Mouse (Mus musculus): ENCODE measurements around the gene Lcor.

The Lcor gene

DNA sequence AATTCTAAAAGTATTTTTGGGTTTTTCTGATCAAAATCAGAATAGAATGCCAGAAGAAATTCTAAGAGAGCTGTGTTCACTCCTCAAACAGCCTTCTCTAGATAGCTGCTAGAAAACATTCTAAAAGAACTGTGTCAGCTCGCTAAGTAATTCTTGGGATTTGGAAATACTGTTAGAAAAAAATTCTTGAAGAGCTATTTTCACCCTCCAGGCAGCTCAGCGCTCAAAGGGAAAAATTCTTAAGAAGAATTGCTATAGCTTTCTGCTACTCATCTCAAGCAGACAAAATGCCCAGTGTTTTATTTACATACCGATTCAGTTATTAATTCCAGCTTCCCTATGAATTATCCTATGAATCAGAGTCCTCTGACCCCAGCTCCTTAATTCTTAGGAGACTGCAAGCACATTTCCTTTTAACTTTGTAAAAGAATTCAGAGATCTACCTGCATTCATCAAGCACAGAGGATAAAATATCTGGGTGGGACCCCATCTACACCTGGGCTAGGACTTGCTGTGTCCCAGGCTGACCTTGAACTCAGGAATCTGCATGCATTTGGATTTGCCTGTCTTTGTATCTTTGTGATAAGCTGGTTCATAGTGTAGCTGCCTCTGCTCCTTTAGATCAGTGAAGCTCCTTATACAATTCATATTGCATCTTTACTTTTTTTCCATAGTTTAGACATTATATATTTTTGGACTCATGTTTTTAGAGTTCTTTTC, 5.7 kb upstream of the Lcor start:
- DNase-seq: no peak

- peak; percentile 42 for DNase-seq
Observed at GRCm38 (mm10) chr19:41481030-41481886, 1.2 kb upstream of the Lcor start.

DNA sequence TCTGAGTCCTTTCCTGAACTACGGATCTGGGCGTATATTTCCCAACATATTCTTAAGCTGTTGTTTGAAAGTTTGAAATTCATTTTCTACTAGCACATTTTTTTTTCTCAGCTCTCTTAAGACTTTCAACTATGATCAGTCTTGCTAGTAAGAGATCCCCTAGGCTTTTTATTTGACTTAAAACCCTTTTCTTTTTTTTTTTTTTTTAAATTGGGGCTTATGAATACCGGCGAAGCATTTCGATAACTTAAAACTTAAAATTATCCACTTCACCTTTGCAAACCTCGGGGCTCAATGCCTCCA, 599 bp upstream of the Lcor start:
- DNase-seq: no peak

GRCm38 (mm10) chr19:41482909-41483444, 540 bp downstream of the Lcor start:
- DNase-seq: peak; percentile 76

DNA sequence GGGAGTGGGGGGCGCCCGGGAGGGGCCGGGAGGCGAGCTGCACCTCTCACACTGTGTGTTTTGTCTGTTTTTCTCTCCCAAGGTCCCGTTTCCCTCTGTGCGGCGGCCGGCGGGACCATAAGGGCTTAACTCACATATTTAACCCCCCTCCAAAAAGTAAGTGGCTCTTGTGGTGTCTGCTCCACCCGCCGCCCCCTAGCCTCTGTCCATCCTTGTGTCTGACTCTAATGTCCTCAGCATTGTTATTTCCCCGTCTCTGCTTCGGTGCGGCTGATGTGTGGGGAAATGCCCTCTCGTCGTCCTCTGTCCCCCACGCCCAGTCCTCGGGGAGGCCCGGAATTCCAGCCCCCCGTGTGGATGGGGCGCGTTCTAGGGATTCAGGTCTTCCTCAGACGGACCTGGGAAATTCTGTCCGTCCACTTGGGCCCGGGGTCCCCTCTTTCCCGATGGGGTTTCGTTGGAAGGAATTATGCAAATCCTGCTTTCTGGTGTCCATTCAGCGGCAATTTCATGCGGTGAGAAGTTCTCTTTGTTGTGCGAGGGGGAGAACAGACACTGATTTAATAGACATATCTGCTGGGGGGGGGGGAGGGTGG, 1.1 kb downstream of the Lcor start:
- no peak for DNase-seq

DNA sequence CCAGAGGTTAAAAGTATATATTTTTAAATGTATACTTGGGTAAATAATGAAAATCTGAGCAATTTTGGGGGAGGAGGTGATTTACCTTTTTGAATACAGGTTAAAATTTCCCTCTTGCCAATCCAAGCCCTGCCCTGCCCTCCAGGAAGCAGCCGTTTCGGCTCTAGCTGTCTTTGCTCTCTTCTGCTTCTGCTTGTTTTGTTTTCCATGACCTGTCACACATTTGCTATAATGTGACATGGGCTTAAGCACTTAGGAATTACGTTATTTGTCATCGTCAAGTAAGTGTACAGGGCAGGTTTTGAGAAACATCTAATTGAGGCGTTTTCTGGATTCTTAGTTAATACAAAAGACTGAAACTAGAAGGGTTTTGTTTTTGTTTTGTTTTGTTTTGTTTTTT, 1.9 kb downstream of the Lcor start:
- DNase-seq: no peak

GRCm38 (mm10) chr19:41495382-41496032, 13.1 kb downstream of the Lcor start:
- no peak for DNase-seq

GRCm38 (mm10) chr19:41496058-41496457, 13.6 kb downstream of the Lcor start:
- DNase-seq: no peak

GRCm38 (mm10) chr19:41507872-41508271, 25.4 kb downstream of the Lcor start:
- DNase-seq: no peak

DNA sequence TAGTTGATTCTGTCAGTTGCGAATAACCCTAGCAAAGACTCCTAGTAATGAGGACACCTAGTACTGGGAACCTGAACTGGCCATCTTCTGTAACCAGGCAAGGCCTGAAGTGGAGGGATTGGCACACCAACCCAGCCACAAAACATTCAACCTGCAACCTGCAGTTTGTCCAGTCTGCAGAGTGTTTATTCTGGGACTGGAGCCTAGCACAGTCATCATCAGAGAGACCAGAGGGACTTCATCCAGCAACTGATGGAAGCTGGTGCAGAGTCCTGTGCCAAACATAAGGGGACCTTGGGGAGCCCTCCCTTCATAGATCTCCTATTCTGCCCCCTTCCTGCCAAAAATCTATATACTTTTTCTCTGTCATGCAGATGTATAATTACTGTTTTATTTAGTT, 32.4 kb downstream of the Lcor start:
- DNase-seq: no peak

DNA sequence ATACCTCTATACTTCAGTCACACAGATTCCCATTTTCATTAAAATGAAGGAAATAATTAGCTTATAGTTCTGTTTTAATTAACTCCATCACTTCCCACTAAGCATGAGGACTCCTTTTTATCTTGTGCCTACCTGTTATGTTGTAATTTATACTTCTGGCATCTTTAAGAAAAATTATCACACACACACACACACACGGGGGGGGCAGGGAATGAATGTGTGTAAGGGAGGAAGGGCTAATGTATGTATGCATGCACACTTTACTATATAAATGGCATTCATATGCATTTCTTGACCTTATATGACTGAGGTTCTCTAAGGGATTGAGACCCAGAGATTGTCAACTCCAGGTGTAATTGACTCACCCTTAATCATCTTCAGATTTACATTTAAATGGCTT, 33.1 kb downstream of the Lcor start:
- no peak for DNase-seq

GRCm38 (mm10) chr19:41517006-41517405, 34.6 kb downstream of the Lcor start:
- DNase-seq: no peak

GRCm38 (mm10) chr19:41519121-41519520, 36.7 kb downstream of the Lcor start:
- DNase-seq: no peak

- DNase-seq: no peak
Observed at GRCm38 (mm10) chr19:41522246-41522645, 39.8 kb downstream of the Lcor start.

GRCm38 (mm10) chr19:41523798-41524563, 41.5 kb downstream of the Lcor start:
- peak; percentile 9 for DNase-seq

GRCm38 (mm10) chr19:41529169-41529568, 46.7 kb downstream of the Lcor start:
- DNase-seq: no peak

- DNase-seq: no peak
Observed at GRCm38 (mm10) chr19:41534021-41534420, 51.6 kb downstream of the Lcor start.

- no peak for DNase-seq
Observed at GRCm38 (mm10) chr19:41556981-41557380, 74.5 kb downstream of the Lcor start.

DNA sequence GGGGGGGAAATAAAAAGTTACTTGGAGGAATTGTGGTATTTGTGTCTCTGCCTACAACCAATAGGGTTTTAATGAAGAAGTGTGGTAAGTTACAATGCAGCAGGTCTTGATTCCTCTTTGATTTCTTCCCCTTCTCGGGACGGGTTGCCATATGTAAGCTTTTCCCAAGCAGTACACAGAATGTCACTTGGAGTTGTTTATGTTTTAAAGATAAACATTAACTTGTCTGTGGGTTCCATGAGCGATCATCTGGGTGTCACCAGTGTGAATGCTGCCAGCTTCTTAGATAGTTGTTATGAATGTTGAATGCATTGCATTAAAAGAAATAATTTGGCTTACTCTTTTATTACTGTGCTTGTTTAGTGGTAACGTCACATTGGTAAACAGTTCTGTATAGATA, 75.1 kb downstream of the Lcor start:
- DNase-seq: no peak

- no peak for DNase-seq
Observed at GRCm38 (mm10) chr19:41558891-41559486, 76.6 kb downstream of the Lcor start.

GRCm38 (mm10) chr19:41560856-41561255, 78.4 kb downstream of the Lcor start:
- no peak for DNase-seq

DNA sequence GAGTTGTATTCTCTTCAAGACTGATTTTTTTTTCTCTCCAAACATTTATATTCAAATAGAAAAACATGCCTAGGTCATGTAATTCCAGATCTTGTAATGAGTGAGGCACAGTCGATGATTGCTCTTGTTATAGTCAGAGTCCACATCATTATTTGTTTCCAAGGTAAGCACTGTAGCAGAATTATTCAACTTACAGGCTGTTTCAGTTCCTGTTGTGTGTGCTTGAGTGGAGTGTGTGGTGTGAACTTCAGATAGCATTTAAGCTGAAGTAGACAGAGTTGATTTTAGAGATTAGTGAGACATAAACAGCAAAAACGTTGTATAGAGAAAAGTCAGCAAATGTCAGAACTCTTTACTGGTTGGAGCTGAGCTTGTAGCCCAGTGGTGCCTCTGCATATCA, 86.4 kb downstream of the Lcor start:
- no peak for DNase-seq
